ENCODE assay signal across 9 mouse cellular contexts in the genomic region with DNA sequence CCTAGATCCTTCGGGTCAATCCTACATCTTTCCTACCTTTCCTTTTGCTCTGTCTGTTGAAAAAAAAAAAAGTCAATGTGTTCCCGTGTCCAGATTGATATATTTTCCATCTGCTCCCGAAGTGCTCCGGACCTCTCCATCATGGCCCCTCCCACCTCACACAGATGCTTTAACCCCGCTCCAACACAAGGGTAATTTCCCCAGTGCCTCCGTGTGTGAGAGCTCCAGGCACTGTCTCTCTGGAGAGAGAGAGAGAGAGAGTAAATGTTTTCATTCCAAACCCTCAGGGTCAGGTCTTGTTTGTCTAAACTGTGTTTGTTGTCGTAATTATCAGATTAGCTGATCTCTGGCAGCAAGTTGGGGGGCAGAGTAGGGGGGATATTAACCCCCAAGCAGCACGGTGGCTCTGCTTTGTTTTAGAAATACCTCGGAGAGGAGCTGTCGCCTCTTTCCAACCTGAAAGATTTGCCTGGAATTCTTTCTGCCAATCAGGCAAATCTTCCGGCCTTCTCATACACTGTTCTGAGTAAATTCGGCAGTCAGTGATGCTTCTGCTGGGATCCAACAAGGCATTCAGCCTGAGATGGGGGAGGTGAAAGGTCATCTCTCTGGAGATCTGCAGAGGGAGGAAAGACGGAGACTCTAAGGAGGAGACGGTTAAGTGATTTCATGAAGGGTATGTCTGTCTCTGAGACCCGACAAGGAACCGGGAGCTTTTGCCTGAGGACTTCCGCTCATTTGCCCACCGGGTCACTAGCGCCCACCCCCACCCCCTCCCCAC. TPM values are rescaled to one million over a fixed set of nuclear protein-coding genes. Genes with fewer than 3 reads are reported as not detected.
DNase-seq lines count a peak whose midpoint lies in the region; ATAC-seq and TF ChIP-seq lines count a peak whose summit lies in the region.
"Had no signal": no experiment of that assay in that cellular context is flagged by ENCODE, and none has a peak within 500 bp of the region (broad histone marks: within the 10 kb centered on the region; RNA-seq: fewer than 3 reads in every experiment).

No protein-coding gene starts in this region.

- no peak overlapping the region for H3K9ac ChIP-seq in liver, embryonic 11.5 days (ENCODE audit: low read depth, low read length)
- H3K9ac ChIP-seq in liver, postnatal 0 days (replicated peaks), result no peak overlapping the region
- no peak overlapping the region for H3K9ac ChIP-seq in forebrain, embryonic 14.5 days (ENCODE audit: low read length)
- H3K9ac ChIP-seq in limb, embryonic 14.5 days (ENCODE audit: low read depth, low read length, severe bottlenecking), result no peak overlapping the region
- no peak overlapping the region for H3K9ac ChIP-seq in stomach, embryonic 15.5 days
- H3K9ac ChIP-seq: limb, embryonic 15.5 days had no signal

- no peak overlapping the region for H3K27ac ChIP-seq in liver, embryonic 11.5 days (ENCODE audit: low read depth, low read length)
- H3K27ac ChIP-seq in liver, postnatal 0 days (ENCODE audit: low read depth), result no peak overlapping the region
- H3K27ac ChIP-seq in forebrain, embryonic 14.5 days (ENCODE audit: low read depth, low read length), result no peak overlapping the region
- no peak overlapping the region for H3K27ac ChIP-seq in limb, embryonic 14.5 days (replicated peaks; ENCODE audit: low read depth, low read length)
- peak overlapping the region; percentile 13; the same call in 1 of the 2 replicates for H3K27ac ChIP-seq in stomach, embryonic 15.5 days
- H3K27ac ChIP-seq: limb, embryonic 15.5 days had no signal

- peaks cover 13% of the 10 kb centered on the region for H3K27me3 ChIP-seq in liver, embryonic 11.5 days (replicated peaks; ENCODE audit: control insufficient read depth, insufficient read depth, low read length)
- peaks cover 39% of the 10 kb centered on the region; the same call in 1 of the 2 replicates for H3K27me3 ChIP-seq in liver, postnatal 0 days (ENCODE audit: insufficient read depth, low read length)
- H3K27me3 ChIP-seq in forebrain, embryonic 14.5 days (replicated peaks; ENCODE audit: control insufficient read depth, insufficient read depth, low read length), result peaks cover 4% of the 10 kb centered on the region; the same call in 1 of the 2 replicates
- no peaks in the 10 kb centered on the region; the same call in 1 of the 2 replicates for H3K27me3 ChIP-seq in limb, embryonic 14.5 days (ENCODE audit: control insufficient read depth, insufficient read depth, low read length)
- H3K27me3 ChIP-seq in stomach, embryonic 15.5 days (replicated peaks), result peaks cover 13% of the 10 kb centered on the region; the same call in 1 of the 2 replicates

- DNase-seq in liver, embryonic 11.5 days (ENCODE audit: low spot score), result no peak
- DNase-seq in liver, postnatal 0 days, result no peak
- DNase-seq in forebrain, embryonic 14.5 days (ENCODE audit: low spot score), result no peak
- no peak for DNase-seq in limb, embryonic 14.5 days (ENCODE audit: low spot score)
- DNase-seq in c-Kit-positive CD71-positive TER-119-positive erythroid progenitor cells, embryonic 14.5 days (ENCODE audit: low spot score), result no peak
- no peak for DNase-seq in adrenal gland, adult (ENCODE audit: inconsistent age in 2 of 2, low spot score in 1 of 2)
- DNase-seq in ovary, postnatal 14 days (ENCODE audit: low spot score), result no peak

- no peaks in the 10 kb centered on the region for H3K9me3 ChIP-seq in liver, embryonic 11.5 days (ENCODE audit: control insufficient read depth, low read length)
- no peaks in the 10 kb centered on the region for H3K9me3 ChIP-seq in liver, postnatal 0 days (ENCODE audit: low read length)
- H3K9me3 ChIP-seq in forebrain, embryonic 14.5 days (replicated peaks; ENCODE audit: control insufficient read depth, low read length), result no peaks in the 10 kb centered on the region
- no peaks in the 10 kb centered on the region for H3K9me3 ChIP-seq in limb, embryonic 14.5 days (ENCODE audit: control insufficient read depth, low read length)
- H3K9me3 ChIP-seq in stomach, embryonic 15.5 days, result no peaks in the 10 kb centered on the region
- H3K9me3 ChIP-seq: limb, embryonic 15.5 days had no signal

- TF ChIP-seq CTCF in liver, postnatal 0 days (IDR thresholded peaks at IDR 0.05; ENCODE audit: low read depth), result no peak

- H3K4me2 ChIP-seq in liver, embryonic 11.5 days, result peak overlapping the region; percentile 42
- no peak overlapping the region for H3K4me2 ChIP-seq in liver, postnatal 0 days (ENCODE audit: low read depth, low read length)
- peak overlapping the region; percentile 14; the same call in 1 of the 2 replicates for H3K4me2 ChIP-seq in forebrain, embryonic 14.5 days (ENCODE audit: low read length)
- H3K4me2 ChIP-seq in limb, embryonic 14.5 days (replicated peaks; ENCODE audit: low read depth, low read length, severe bottlenecking), result 0 out of 2 replicates have a peak overlapping the region, but pooled peaks have one; percentile 14
- H3K4me2 ChIP-seq in stomach, embryonic 15.5 days, result peak overlapping the region; percentile 21
- H3K4me2 ChIP-seq: limb, embryonic 15.5 days had no signal

- TF ChIP-seq POLR2A in limb, embryonic 14.5 days (IDR thresholded peaks at IDR 0.05; ENCODE audit: borderline replicate concordance, extremely low read depth, insufficient read depth, insufficient read length), result no peak

- no peak for TF ChIP-seq EP300 in liver, postnatal 0 days (IDR thresholded peaks at IDR 0.05; ENCODE audit: low read depth)

- no peaks in the 10 kb centered on the region for H3K36me3 ChIP-seq in liver, embryonic 11.5 days (ENCODE audit: control insufficient read depth, insufficient read depth, low read length)
- H3K36me3 ChIP-seq in liver, postnatal 0 days (replicated peaks; ENCODE audit: insufficient read depth, low read length), result no peaks in the 10 kb centered on the region
- no peaks in the 10 kb centered on the region for H3K36me3 ChIP-seq in forebrain, embryonic 14.5 days (ENCODE audit: control insufficient read depth, insufficient read depth, low read length)
- H3K36me3 ChIP-seq in limb, embryonic 14.5 days (ENCODE audit: control insufficient read depth, insufficient read depth, low read length), result no peaks in the 10 kb centered on the region
- H3K36me3 ChIP-seq in stomach, embryonic 15.5 days, result no peaks in the 10 kb centered on the region
- H3K36me3 ChIP-seq: limb, embryonic 15.5 days had no signal

- H3K4me3 ChIP-seq in liver, embryonic 11.5 days (ENCODE audit: low read depth, low read length), result no peak overlapping the region
- no peak overlapping the region for H3K4me3 ChIP-seq in liver, postnatal 0 days (ENCODE audit: low read depth, low read length)
- no peak overlapping the region for H3K4me3 ChIP-seq in forebrain, embryonic 14.5 days (ENCODE audit: low read depth, low read length)
- H3K4me3 ChIP-seq in limb, embryonic 14.5 days (replicated peaks; ENCODE audit: low read length), result no peak overlapping the region
- H3K4me3 ChIP-seq in stomach, embryonic 15.5 days (replicated peaks), result no peak overlapping the region
- H3K4me3 ChIP-seq: limb, embryonic 15.5 days had no signal

- ATAC-seq in liver, embryonic 11.5 days (replicated peaks; ENCODE audit: low FRiP score), result no peak
- ATAC-seq in liver, postnatal 0 days, result no peak
- no peak for ATAC-seq in forebrain, embryonic 14.5 days
- no peak for ATAC-seq in limb, embryonic 14.5 days (ENCODE audit: low FRiP score, low read depth)
- ATAC-seq in stomach, embryonic 15.5 days (ENCODE audit: insufficient read depth, low FRiP score, low read depth), result peak; percentile 53; the same call in 1 of the 2 replicates

- H3K4me1 ChIP-seq in liver, embryonic 11.5 days (replicated peaks; ENCODE audit: control insufficient read depth, insufficient read depth, low read length), result no peaks in the 10 kb centered on the region
- H3K4me1 ChIP-seq in liver, postnatal 0 days (ENCODE audit: insufficient read depth), result no peaks in the 10 kb centered on the region
- 0 out of 2 replicates have a peak, but pooled peaks cover 3% of the 10 kb centered on the region for H3K4me1 ChIP-seq in forebrain, embryonic 14.5 days (ENCODE audit: control insufficient read depth, insufficient read depth, low read length)
- no peaks in the 10 kb centered on the region for H3K4me1 ChIP-seq in limb, embryonic 14.5 days (ENCODE audit: control insufficient read depth, insufficient read depth, low read length)
- H3K4me1 ChIP-seq in stomach, embryonic 15.5 days, result 0 out of 2 replicates have a peak, but pooled peaks cover 8% of the 10 kb centered on the region
- H3K4me1 ChIP-seq: limb, embryonic 15.5 days had no signal

- 22% methylated on average over 19 of the region's 19 CpGs for WGBS in liver, embryonic 11.5 days
- WGBS in liver, postnatal 0 days (ENCODE audit: insufficient replicate concordance), result 29% methylated on average over 19 of the region's 19 CpGs
- 11% methylated on average over 19 of the region's 19 CpGs for WGBS in forebrain, embryonic 14.5 days
- WGBS in limb, embryonic 14.5 days, result 8% methylated on average over 19 of the region's 19 CpGs
- 7% methylated on average over 19 of the region's 19 CpGs for WGBS in stomach, embryonic 15.5 days

RNA-seq across cellular contexts. Expression of a gene that starts 22.1 kb away (rescaled TPM):
- polyA plus RNA-seq in liver, embryonic 11.5 days (2014; fragmentation: Nextera tagmentation; extraction: Ambion mirVana), result 33.7 and 37.2 TPM in 2 replicates
- polyA plus RNA-seq in liver, postnatal 0 days (2015; fragmentation: Nextera tagmentation; extraction: Ambion mirVana), result 127 and 137 TPM in 2 replicates
- 56.9 and 65.6 TPM in 2 replicates for polyA plus RNA-seq in forebrain, embryonic 14.5 days (2014; fragmentation: Nextera tagmentation; extraction: Ambion mirVana)
- polyA plus RNA-seq in limb, embryonic 14.5 days (2012; rRNA removed), result 21.9 and 24.5 TPM in 2 replicates
- polyA plus RNA-seq in limb, embryonic 14.5 days (2014; fragmentation: Nextera tagmentation; extraction: Ambion mirVana), result 20.3 and 21.1 TPM in 2 replicates
- polyA plus RNA-seq in stomach, embryonic 15.5 days (2015; fragmentation: Nextera tagmentation; extraction: Ambion mirVana), result 33.7 and 35.7 TPM in 2 replicates
